Mouse (Mus musculus) bone marrow, adult 2 months (tissue): ENCODE data around the gene Nprl2.

Experiments used
- CTCF ChIP-seq: fragments of 200-500 bp; IDR thresholded peaks from 2 replicates; pipeline ENCODE4 v1.5.1; 2011; ENCODE audit warnings: low read length, control low read depth; ENCODE audit not compliant: control insufficient read depth, insufficient read depth
- POLR2A ChIP-seq: fragments of 200-500 bp; IDR thresholded peaks from 2 replicates; pipeline ENCODE4 v1.6.1; 2011; ENCODE audit warnings: low read depth, mild to moderate bottlenecking, control low read depth, low read length, borderline replicate concordance; ENCODE audit not compliant: control insufficient read depth

- TF ChIP-seq CTCF (no peak), POLR2A (no peak)
Measured at GRCm38 (mm10) chr9:107496359-107496758, 45.7 kb upstream of the Nprl2 start.
